Comparison of ENCODE assay signal across 9 mouse cellular contexts in the genomic region with DNA sequence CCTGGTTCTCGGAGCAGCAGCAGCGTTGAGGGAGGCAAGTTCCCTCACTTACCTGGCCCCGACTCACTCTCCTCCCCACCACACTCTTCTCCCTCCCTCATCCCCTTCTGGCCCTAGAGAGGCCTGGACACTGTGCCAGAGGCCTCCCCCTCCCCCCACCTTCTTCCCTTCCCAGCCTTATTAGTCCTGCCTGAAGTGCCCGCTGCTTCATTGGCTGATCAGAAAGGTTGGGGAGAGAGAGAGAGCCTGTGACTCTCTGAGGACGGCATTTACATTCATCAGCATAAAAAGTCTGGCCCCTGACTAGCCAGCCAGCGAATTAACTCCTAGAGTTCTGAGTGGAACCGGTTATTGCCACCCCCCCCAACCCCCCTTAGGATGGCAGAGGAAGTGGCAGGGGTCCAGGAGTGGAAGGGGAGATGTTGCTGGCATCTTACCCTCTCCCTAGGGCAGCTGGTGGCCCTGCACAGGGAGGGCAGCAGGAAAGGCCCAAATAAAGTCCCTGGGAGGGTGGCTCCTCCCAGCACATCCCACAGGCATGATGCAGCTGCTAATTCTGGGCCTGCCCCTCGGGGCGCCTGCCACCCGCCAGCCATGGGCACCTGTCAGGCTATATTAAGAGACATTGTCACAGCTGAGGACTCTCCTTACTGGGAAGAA. TPM values are rescaled to one million over a fixed set of nuclear protein-coding genes. Genes with fewer than 3 reads are reported as not detected.
DNase-seq lines count a peak whose midpoint lies in the region; ATAC-seq lines count a peak whose summit lies in the region.
"Had no signal": no experiment of that assay in that cellular context is flagged by ENCODE, and none has a peak within 500 bp of the region (broad histone marks: within the 10 kb centered on the region; RNA-seq: fewer than 3 reads in every experiment).

No protein-coding gene starts in this region.

- peak overlapping the region; percentile 13 for H3K27ac ChIP-seq in forebrain, embryonic 11.5 days (ENCODE audit: low read depth, low read length)
- H3K27ac ChIP-seq in heart, embryonic 16.5 days (ENCODE audit: low read length), result peak overlapping the region; percentile 98
- peak overlapping the region; percentile 88 for H3K27ac ChIP-seq in midbrain, embryonic 12.5 days (replicated peaks)

- H3K27me3 ChIP-seq in forebrain, embryonic 11.5 days (ENCODE audit: control insufficient read depth, insufficient read depth, low read length), result no peaks in the 10 kb centered on the region
- no peaks in the 10 kb centered on the region for H3K27me3 ChIP-seq in heart, embryonic 16.5 days (ENCODE audit: control insufficient read depth, insufficient read depth, low read length)
- no peaks in the 10 kb centered on the region for H3K27me3 ChIP-seq in midbrain, embryonic 12.5 days

- H3K4me2 ChIP-seq in forebrain, embryonic 11.5 days (ENCODE audit: low read depth, low read length, severe bottlenecking), result peak overlapping the region; percentile 16; the same call in 1 of the 2 replicates
- H3K4me2 ChIP-seq in heart, embryonic 16.5 days (ENCODE audit: low read depth, low read length), result peak overlapping the region; percentile 73
- peak overlapping the region; percentile 94 for H3K4me2 ChIP-seq in midbrain, embryonic 12.5 days (replicated peaks)

- 18% methylated on average over 10 of the region's 10 CpGs for WGBS in forebrain, embryonic 11.5 days
- WGBS in heart, embryonic 16.5 days, result 23% methylated on average over 10 of the region's 10 CpGs
- 22% methylated on average over 10 of the region's 10 CpGs for WGBS in midbrain, embryonic 12.5 days

- no peaks in the 10 kb centered on the region for H3K9me3 ChIP-seq in forebrain, embryonic 11.5 days (ENCODE audit: control insufficient read depth, low read length)
- H3K9me3 ChIP-seq in heart, embryonic 16.5 days (replicated peaks; ENCODE audit: control insufficient read depth, low read length), result no peaks in the 10 kb centered on the region
- no peaks in the 10 kb centered on the region for H3K9me3 ChIP-seq in midbrain, embryonic 12.5 days

- peak; percentile 52 to 70 for DNase-seq in right cerebral cortex, adult 2 months (ENCODE audit: low spot score in 2 of 2)
- DNase-seq in right cerebral cortex, postnatal 14 days, result no peak
- DNase-seq in forebrain, embryonic 11.5 days (ENCODE audit: low spot score), result no peak
- DNase-seq in B cell, adult 2 months, result no peak
- no peak for DNase-seq in lung, adult 18-20 months

- no peak overlapping the region for H3K4me3 ChIP-seq in forebrain, embryonic 11.5 days (ENCODE audit: low read depth, low read length)
- peak overlapping the region; percentile 27; the same call in 1 of the 2 replicates for H3K4me3 ChIP-seq in heart, embryonic 16.5 days (ENCODE audit: low read length)
- peak overlapping the region; percentile 14 for H3K4me3 ChIP-seq in midbrain, embryonic 12.5 days

- ATAC-seq in forebrain, embryonic 11.5 days (replicated peaks; ENCODE audit: low FRiP score), result no peak
- ATAC-seq in heart, embryonic 16.5 days (replicated peaks; ENCODE audit: extremely low read depth, insufficient read depth, low FRiP score), result peak; percentile 71
- ATAC-seq in midbrain, embryonic 12.5 days (ENCODE audit: low FRiP score, low read depth), result no peak; the same call in 1 of the 2 replicates
- no peak for ATAC-seq in erythroid progenitor cell, adult 5-6 weeks (replicated peaks; ENCODE audit: low FRiP score, poor library complexity, severe bottlenecking)

- peaks cover 28% of the 10 kb centered on the region for H3K4me1 ChIP-seq in forebrain, embryonic 11.5 days (replicated peaks; ENCODE audit: control insufficient read depth, insufficient read depth, low read length)
- peaks cover 50% of the 10 kb centered on the region for H3K4me1 ChIP-seq in heart, embryonic 16.5 days (ENCODE audit: control insufficient read depth, insufficient read depth, low read length)
- H3K4me1 ChIP-seq in midbrain, embryonic 12.5 days, result peaks cover 54% of the 10 kb centered on the region

- peak overlapping the region; percentile 48; the same call in 1 of the 2 replicates for H3K9ac ChIP-seq in forebrain, embryonic 11.5 days (ENCODE audit: low read length)
- H3K9ac ChIP-seq in heart, embryonic 16.5 days (ENCODE audit: low read length), result peak overlapping the region; percentile 99
- H3K9ac ChIP-seq in midbrain, embryonic 12.5 days (replicated peaks), result peak overlapping the region; percentile 96

- H3K36me3 ChIP-seq in forebrain, embryonic 11.5 days (ENCODE audit: control insufficient read depth, insufficient read depth, low read length), result no peaks in the 10 kb centered on the region; the same call in 1 of the 2 replicates
- peaks cover 9% of the 10 kb centered on the region for H3K36me3 ChIP-seq in heart, embryonic 16.5 days (ENCODE audit: control insufficient read depth, insufficient read depth)
- H3K36me3 ChIP-seq in midbrain, embryonic 12.5 days, result peaks cover 38% of the 10 kb centered on the region

RNA-seq across cellular contexts. Expression of a gene that starts 4.0 kb away (rescaled TPM):
- polyA plus RNA-seq in forebrain, embryonic 11.5 days (2014; fragmentation: Nextera tagmentation; extraction: Ambion mirVana), result 16.4 and 24.7 TPM in 2 replicates
- 16.9 and 17.2 TPM in 2 replicates for polyA plus RNA-seq in heart, embryonic 16.5 days (2015; fragmentation: Nextera tagmentation; extraction: Ambion mirVana)
- polyA plus RNA-seq in midbrain, embryonic 12.5 days (2016; fragmentation: Nextera tagmentation; extraction: Ambion mirVana), result 27.0 and 35.2 TPM in 2 replicates
- 2.1 TPM in 1 of 2 replicates, not detected in the other for total RNA-seq in erythroid progenitor cell, adult 5-6 weeks (2015; ENCODE audit: low replicate concordance)
- 0.51 and 2.0 TPM in 2 replicates for total RNA-seq in erythroid progenitor cell, adult 5-6 weeks (2017; ENCODE audit: low replicate concordance)

RNA-seq across cellular contexts. Expression of a gene that starts 15.8 kb away (rescaled TPM):
- 0.56 and 0.96 TPM in 2 replicates for polyA plus RNA-seq in forebrain, embryonic 11.5 days (2014; fragmentation: Nextera tagmentation; extraction: Ambion mirVana)
- 0.47 and 1.4 TPM in 2 replicates for polyA plus RNA-seq in heart, embryonic 16.5 days (2015; fragmentation: Nextera tagmentation; extraction: Ambion mirVana)
- polyA plus RNA-seq in midbrain, embryonic 12.5 days (2016; fragmentation: Nextera tagmentation; extraction: Ambion mirVana), result 0.24 and 0.55 TPM in 2 replicates
- total RNA-seq in erythroid progenitor cell, adult 5-6 weeks (2015; ENCODE audit: low replicate concordance), result not detected in 2 replicates
- not detected in 2 replicates for total RNA-seq in erythroid progenitor cell, adult 5-6 weeks (2017; ENCODE audit: low replicate concordance)
- total RNA-seq: layer of hippocampus, postnatal 14 days had no signal

RNA-seq across cellular contexts. Expression of a gene that starts 37.1 kb away (rescaled TPM):
- 1.3 and 2.1 TPM in 2 replicates for polyA plus RNA-seq in forebrain, embryonic 11.5 days (2014; fragmentation: Nextera tagmentation; extraction: Ambion mirVana)
- 4.8 and 5.8 TPM in 2 replicates for polyA plus RNA-seq in heart, embryonic 16.5 days (2015; fragmentation: Nextera tagmentation; extraction: Ambion mirVana)
- polyA plus RNA-seq in midbrain, embryonic 12.5 days (2016; fragmentation: Nextera tagmentation; extraction: Ambion mirVana), result 6.6 and 8.4 TPM in 2 replicates
- total RNA-seq in erythroid progenitor cell, adult 5-6 weeks (2015; ENCODE audit: low replicate concordance), result not detected in 2 replicates
- under 0.01 TPM in 1 of 2 replicates, not detected in the other for total RNA-seq in erythroid progenitor cell, adult 5-6 weeks (2017; ENCODE audit: low replicate concordance)

RNA-seq across cellular contexts. Expression of a gene that starts 46.7 kb away (rescaled TPM):
- polyA plus RNA-seq in forebrain, embryonic 11.5 days (2014; fragmentation: Nextera tagmentation; extraction: Ambion mirVana), result 653 and 672 TPM in 2 replicates
- polyA plus RNA-seq in heart, embryonic 16.5 days (2015; fragmentation: Nextera tagmentation; extraction: Ambion mirVana), result 457 and 488 TPM in 2 replicates
- 645 and 652 TPM in 2 replicates for polyA plus RNA-seq in midbrain, embryonic 12.5 days (2016; fragmentation: Nextera tagmentation; extraction: Ambion mirVana)
- 68.3 and 73.9 TPM in 2 replicates for total RNA-seq in erythroid progenitor cell, adult 5-6 weeks (2015; ENCODE audit: low replicate concordance)
- total RNA-seq in erythroid progenitor cell, adult 5-6 weeks (2017; ENCODE audit: low replicate concordance), result 120 and 189 TPM in 2 replicates

RNA-seq across cellular contexts. Expression of a gene that starts 56.7 kb away (rescaled TPM):
- polyA plus RNA-seq in forebrain, embryonic 11.5 days (2014; fragmentation: Nextera tagmentation; extraction: Ambion mirVana), result 24.6 and 24.7 TPM in 2 replicates
- polyA plus RNA-seq in heart, embryonic 16.5 days (2015; fragmentation: Nextera tagmentation; extraction: Ambion mirVana), result 12.9 and 13.0 TPM in 2 replicates
- polyA plus RNA-seq in midbrain, embryonic 12.5 days (2016; fragmentation: Nextera tagmentation; extraction: Ambion mirVana), result 18.3 and 24.0 TPM in 2 replicates
- 12.6 and 20.2 TPM in 2 replicates for total RNA-seq in erythroid progenitor cell, adult 5-6 weeks (2015; ENCODE audit: low replicate concordance)
- total RNA-seq in erythroid progenitor cell, adult 5-6 weeks (2017; ENCODE audit: low replicate concordance), result 33.4 and 59.7 TPM in 2 replicates

Comparison
In these comparisons a context has a peak if more than half of its experiments do, and no peak if none do; other contexts are left out.
1. DNase-seq: peak in right cerebral cortex, adult 2 months (2 of 2); none in right cerebral cortex, postnatal 14 days (single experiment), forebrain, embryonic 11.5 days (single experiment), B cell, adult 2 months (0 of 2) and lung, adult 18-20 months (0 of 2).
2. H3K27ac ChIP-seq: peak in every context shown above with its lines; median percentile 98 in heart, embryonic 16.5 days; 88 in midbrain, embryonic 12.5 days; 13 in forebrain, embryonic 11.5 days.
3. H3K4me2 ChIP-seq: peak in every context shown above with its lines; median percentile 94 in midbrain, embryonic 12.5 days; 73 in heart, embryonic 16.5 days; 16 in forebrain, embryonic 11.5 days.
4. H3K9ac ChIP-seq: peak in every context shown above with its lines; median percentile 99 in heart, embryonic 16.5 days; 96 in midbrain, embryonic 12.5 days; 48 in forebrain, embryonic 11.5 days.